Mouse (Mus musculus): ENCODE results near the gene Bmp7. TPM values are rescaled to one million over a fixed set of nuclear protein-coding genes. Genes with fewer than 3 reads are reported as not detected.

The Bmp7 gene
- total and polyA plus RNA-seq, 2 experiments from 2014 or later: 11.8 to 51.3 TPM

GRCm38 (mm10) chr2:172885861-172886260 lies 54.3 kb downstream of the Bmp7 start:
- WGBS: 42% methylated on average over 7 of the region's 7 CpGs
- no peak overlapping the region for H3K27ac ChIP-seq (ENCODE audit: low read depth)
- ATAC-seq (ENCODE audit: insufficient read depth, low read depth): no peak
- H3K9me3 ChIP-seq (replicated peaks; ENCODE audit: control insufficient read depth, low read length): no peaks in the 10 kb centered on the region
- no peaks in the 10 kb centered on the region for H3K4me1 ChIP-seq (ENCODE audit: control insufficient read depth, insufficient read depth)
- DNase-seq (ENCODE audit: low spot score): no peak
- no peaks in the 10 kb centered on the region for H3K36me3 ChIP-seq (replicated peaks; ENCODE audit: control insufficient read depth, insufficient read depth, low read length)
- TF ChIP-seq CTCF (IDR thresholded peaks at IDR 0.05; ENCODE audit: low read depth): no peak
- no peak for TF ChIP-seq EP300 (IDR thresholded peaks at IDR 0.05; ENCODE audit: low read depth)
- no peaks in the 10 kb centered on the region for H3K27me3 ChIP-seq (ENCODE audit: control insufficient read depth, insufficient read depth, low read length)
- no peak overlapping the region for H3K4me3 ChIP-seq (ENCODE audit: low read depth, low read length)
- no peak overlapping the region for H3K4me2 ChIP-seq (ENCODE audit: low read depth, low read length)
- no peak overlapping the region for H3K9ac ChIP-seq (replicated peaks; ENCODE audit: low read depth, low read length)

- DNase-seq (ENCODE audit: low spot score) (no peak), ATAC-seq (ENCODE audit: insufficient read depth, low read depth) (no peak)
- Histone ChIP-seq H3K27me3 (ENCODE audit: control insufficient read depth, insufficient read depth, low read length) (no peaks in the 10 kb centered on the region), H3K9ac (replicated peaks; ENCODE audit: low read depth, low read length) (no peak overlapping the region), H3K36me3 (replicated peaks; ENCODE audit: control insufficient read depth, insufficient read depth, low read length) (no peaks in the 10 kb centered on the region), H3K4me2 (ENCODE audit: low read depth, low read length) (no peak overlapping the region), H3K9me3 (replicated peaks; ENCODE audit: control insufficient read depth, low read length) (no peaks in the 10 kb centered on the region), H3K4me1 (ENCODE audit: control insufficient read depth, insufficient read depth) (peaks cover 6% of the 10 kb centered on the region; the same call in 1 of the 2 replicates), H3K27ac (ENCODE audit: low read depth) (no peak overlapping the region), H3K4me3 (ENCODE audit: low read depth, low read length) (no peak overlapping the region)
- 80% methylated on average over 6 of the region's 6 CpGs for WGBS
- no peak for TF ChIP-seq EP300 (IDR thresholded peaks at IDR 0.05; ENCODE audit: low read depth)
- TF ChIP-seq CTCF (IDR thresholded peaks at IDR 0.05; ENCODE audit: low read depth): no peak
Measured at GRCm38 (mm10) chr2:172884584-172884983, 55.5 kb downstream of the Bmp7 start.

GRCm38 (mm10) chr2:172875201-172875600 lies 64.9 kb downstream of the Bmp7 start:
- Histone ChIP-seq H3K4me1 (ENCODE audit: control insufficient read depth, insufficient read depth) (peaks cover 18% of the 10 kb centered on the region; the same call in 1 of the 2 replicates), H3K4me3 (ENCODE audit: low read depth, low read length) (no peak overlapping the region), H3K27ac (ENCODE audit: low read depth) (no peak overlapping the region), H3K9me3 (replicated peaks; ENCODE audit: control insufficient read depth, low read length) (no peaks in the 10 kb centered on the region), H3K27me3 (ENCODE audit: control insufficient read depth, insufficient read depth, low read length) (no peaks in the 10 kb centered on the region), H3K36me3 (replicated peaks; ENCODE audit: control insufficient read depth, insufficient read depth, low read length) (peaks cover 5% of the 10 kb centered on the region; the same call in 1 of the 2 replicates), H3K4me2 (ENCODE audit: low read depth, low read length) (no peak overlapping the region), H3K9ac (replicated peaks; ENCODE audit: low read depth, low read length) (no peak overlapping the region)
- ATAC-seq (ENCODE audit: insufficient read depth, low read depth): peak; percentile 39; the same call in 1 of the 2 replicates
- TF ChIP-seq EP300 (IDR thresholded peaks at IDR 0.05; ENCODE audit: low read depth): no peak
- TF ChIP-seq CTCF (IDR thresholded peaks at IDR 0.05; ENCODE audit: low read depth): no peak
- DNase-seq (ENCODE audit: low spot score): no peak
- 68% methylated on average over 9 of the region's 9 CpGs for WGBS

- TF ChIP-seq EP300 (IDR thresholded peaks at IDR 0.05; ENCODE audit: low read depth) (no peak), CTCF (IDR thresholded peaks at IDR 0.05; ENCODE audit: low read depth) (no peak)
- no peak for ATAC-seq (ENCODE audit: insufficient read depth, low read depth)
- H3K4me1 ChIP-seq (ENCODE audit: control insufficient read depth, insufficient read depth): peaks cover 30% of the 10 kb centered on the region
Measured at GRCm38 (mm10) chr2:172866356-172866755, 73.8 kb downstream of the Bmp7 start.

GRCm38 (mm10) chr2:172865165-172865564 lies 75.0 kb downstream of the Bmp7 start:
- peak overlapping the region; percentile 1; the same call in 1 of the 2 replicates for H3K27ac ChIP-seq (ENCODE audit: low read depth)
- H3K9ac ChIP-seq (replicated peaks; ENCODE audit: low read depth, low read length): no peak overlapping the region
- H3K36me3 ChIP-seq (replicated peaks; ENCODE audit: control insufficient read depth, insufficient read depth, low read length): no peaks in the 10 kb centered on the region
- no peak overlapping the region for H3K4me3 ChIP-seq (ENCODE audit: low read depth, low read length)
- H3K4me2 ChIP-seq (ENCODE audit: low read depth, low read length): no peak overlapping the region
- H3K27me3 ChIP-seq (ENCODE audit: control insufficient read depth, insufficient read depth, low read length): no peaks in the 10 kb centered on the region
- peaks cover 26% of the 10 kb centered on the region for H3K4me1 ChIP-seq (ENCODE audit: control insufficient read depth, insufficient read depth)
- no peak for TF ChIP-seq EP300 (IDR thresholded peaks at IDR 0.05; ENCODE audit: low read depth)
- no peak for TF ChIP-seq CTCF (IDR thresholded peaks at IDR 0.05; ENCODE audit: low read depth)
- DNase-seq (ENCODE audit: low spot score) (no peak), ATAC-seq (ENCODE audit: insufficient read depth, low read depth) (no peak)
- 53% methylated on average over 6 of the region's 6 CpGs for WGBS
- H3K9me3 ChIP-seq (replicated peaks; ENCODE audit: control insufficient read depth, low read length): no peaks in the 10 kb centered on the region

More at GRCm38 (mm10) chr2:172866356-172866755, 73.8 kb downstream of the Bmp7 start:
- Histone ChIP-seq H3K9ac (replicated peaks; ENCODE audit: low read depth, low read length) (no peak overlapping the region), H3K36me3 (replicated peaks; ENCODE audit: control insufficient read depth, insufficient read depth, low read length) (no peaks in the 10 kb centered on the region), H3K27ac (ENCODE audit: low read depth) (0 out of 2 replicates have a peak overlapping the region, but pooled peaks have one; percentile 6), H3K27me3 (ENCODE audit: control insufficient read depth, insufficient read depth, low read length) (no peaks in the 10 kb centered on the region), H3K4me3 (ENCODE audit: low read depth, low read length) (no peak overlapping the region), H3K4me2 (ENCODE audit: low read depth, low read length) (no peak overlapping the region), H3K9me3 (replicated peaks; ENCODE audit: control insufficient read depth, low read length) (no peaks in the 10 kb centered on the region)
- DNase-seq (ENCODE audit: low spot score): no peak
- 54% methylated on average over 5 of the region's 5 CpGs for WGBS

GRCm38 (mm10) chr2:172864566-172864965 lies 75.6 kb downstream of the Bmp7 start:
- H3K27me3 ChIP-seq (ENCODE audit: control insufficient read depth, insufficient read depth, low read length): no peaks in the 10 kb centered on the region
- WGBS: 86% methylated on average over 7 of the region's 7 CpGs
- no peak overlapping the region for H3K9ac ChIP-seq (replicated peaks; ENCODE audit: low read depth, low read length)
- peaks cover 26% of the 10 kb centered on the region for H3K4me1 ChIP-seq (ENCODE audit: control insufficient read depth, insufficient read depth)
- H3K4me2 ChIP-seq (ENCODE audit: low read depth, low read length): no peak overlapping the region
- ATAC-seq (ENCODE audit: insufficient read depth, low read depth) (no peak), DNase-seq (ENCODE audit: low spot score) (no peak)
- no peaks in the 10 kb centered on the region for H3K9me3 ChIP-seq (replicated peaks; ENCODE audit: control insufficient read depth, low read length)
- no peak overlapping the region for H3K27ac ChIP-seq (ENCODE audit: low read depth)
- H3K4me3 ChIP-seq (ENCODE audit: low read depth, low read length): no peak overlapping the region
- no peaks in the 10 kb centered on the region for H3K36me3 ChIP-seq (replicated peaks; ENCODE audit: control insufficient read depth, insufficient read depth, low read length)
- TF ChIP-seq EP300 (IDR thresholded peaks at IDR 0.05; ENCODE audit: low read depth) (no peak), CTCF (IDR thresholded peaks at IDR 0.05; ENCODE audit: low read depth) (no peak; the same call in 1 of the 2 replicates)
